Mouse (Mus musculus) cortical plate, adult 2 months (tissue): Measurements from ENCODE around the gene Lmbrd2.
"Not testable (repeated sequence)": the region's sequence is repeated elsewhere in the genome, so short reads cannot be mapped to it uniquely, and the experiment has no call there.

Experiments
- CTCF ChIP-seq: fragments of 200-500 bp; IDR thresholded peaks from 2 replicates; pipeline ENCODE4 v1.5.1; 2011; ENCODE audit warnings: mild to moderate bottlenecking, control low read depth, low read length; ENCODE audit not compliant: insufficient read depth; ENCODE audit errors: extremely low read depth
- POLR2A ChIP-seq: fragments of 200-500 bp; IDR thresholded peaks from 2 replicates; pipeline ENCODE4 v1.6.1; 2011; ENCODE audit warnings: mild to moderate bottlenecking, low read length, control low read depth; ENCODE audit not compliant: insufficient read depth; ENCODE audit errors: extremely low read depth

- TF ChIP-seq POLR2A, CTCF: not testable (repeated sequence)
These were observed 73.1 kb downstream of the Lmbrd2 start for GRCm38 (mm10) chr15:9213431-9213830.
